15 mouse cellular contexts compared by ENCODE assay signal in genomic region chrX:60895416-60895815, GRCm38 (mm10). TPM values are rescaled to one million over a fixed set of nuclear protein-coding genes. Genes with fewer than 3 reads are reported as not detected.
A peak's percentile ranks its signal among the peaks of the same experiment; 100 is the strongest.
DNase-seq lines count a peak whose midpoint lies in the region; ATAC-seq lines count a peak whose summit lies in the region.
"Had no signal": no experiment of that assay in that cellular context is flagged by ENCODE, and none has a peak within 500 bp of the region (broad histone marks: within the 10 kb centered on the region; RNA-seq: fewer than 3 reads in every experiment).

No protein-coding gene starts in this region.

- peak overlapping the region; percentile 67 for H3K4me2 ChIP-seq in midbrain, embryonic 13.5 days (replicated peaks)

- peaks cover 5% of the 10 kb centered on the region; the same call in 1 of the 2 replicates for H3K9me3 ChIP-seq in hindbrain, embryonic 10.5 days
- no peaks in the 10 kb centered on the region for H3K9me3 ChIP-seq in midbrain, embryonic 13.5 days

- H3K36me3 ChIP-seq in hindbrain, embryonic 10.5 days: peaks cover 5% of the 10 kb centered on the region; the same call in 1 of the 2 replicates
- H3K36me3 ChIP-seq in midbrain, embryonic 13.5 days: no peaks in the 10 kb centered on the region

- WGBS in hindbrain, embryonic 10.5 days: 17% methylated on average over 11 of the region's 11 CpGs
- 19% methylated on average over 10 of the region's 11 CpGs for WGBS in midbrain, embryonic 13.5 days

- peak overlapping the region; percentile 90; the same call in 1 of the 2 replicates for H3K27ac ChIP-seq in hindbrain, embryonic 10.5 days
- no peak overlapping the region for H3K27ac ChIP-seq in midbrain, embryonic 13.5 days

- peaks cover 50% of the 10 kb centered on the region for H3K27me3 ChIP-seq in hindbrain, embryonic 10.5 days (ENCODE audit: insufficient read depth, poor library complexity, severe bottlenecking)
- H3K27me3 ChIP-seq in midbrain, embryonic 13.5 days: peaks cover 13% of the 10 kb centered on the region

- ATAC-seq in midbrain, embryonic 13.5 days: no peak
- ATAC-seq in monocyte, adult 5-6 weeks (replicated peaks; ENCODE audit: insufficient number of reproducible peaks, low FRiP score, low TSS enrichment, poor library complexity, severe bottlenecking): no peak
- ATAC-seq: CD4-positive, CD25-positive, alpha-beta regulatory T cell, adult 4 months; lung, postnatal 0 days had no signal

- DNase-seq in retina, postnatal 1 day: peak; percentile 60
- no peak for DNase-seq in retina, embryonic 14.5 days (ENCODE audit: low spot score)
- DNase-seq in hindbrain, embryonic 10.5 days (ENCODE audit: low spot score): peak; percentile 25
- no peak for DNase-seq in cerebellum, adult 8-10 months
- DNase-seq in urinary bladder, adult 2 months (ENCODE audit: low spot score): no peak
- DNase-seq: gastrocnemius, postnatal 25 days; kidney, postnatal 14 days; liver; thymus, postnatal 25 days had no signal

- peaks cover 28% of the 10 kb centered on the region for H3K4me1 ChIP-seq in hindbrain, embryonic 10.5 days (replicated peaks)
- peaks cover 32% of the 10 kb centered on the region for H3K4me1 ChIP-seq in midbrain, embryonic 13.5 days (replicated peaks)

- H3K9ac ChIP-seq in midbrain, embryonic 13.5 days (replicated peaks): no peak overlapping the region

- H3K4me3 ChIP-seq in hindbrain, embryonic 10.5 days: peak overlapping the region; percentile 66
- peak overlapping the region; percentile 60 for H3K4me3 ChIP-seq in midbrain, embryonic 13.5 days (replicated peaks)

RNA-seq across cellular contexts. Expression of gene Sox3, which starts 2.2 kb away (rescaled TPM):
- polyA plus RNA-seq in hindbrain, embryonic 10.5 days (2016; fragmentation: Nextera tagmentation; extraction: Ambion mirVana): 4.1 and 4.3 TPM in 2 replicates
- polyA plus RNA-seq in midbrain, embryonic 13.5 days (2015; fragmentation: Nextera tagmentation; extraction: Ambion mirVana): 2.4 and 2.6 TPM in 2 replicates
- polyA plus RNA-seq in urinary bladder, adult 2 months (2012; rRNA removed): not detected in 2 replicates
- total RNA-seq in monocyte, adult 5-6 weeks (2017): not detected in 3 replicates
- total RNA-seq: adrenal gland, adult 18-20 months; common myeloid progenitor, adult 5-6 weeks; gastrocnemius, postnatal 25 days had no signal
- polyA plus RNA-seq: CD4-positive, CD25-positive, alpha-beta regulatory T cell, adult 4 months had no signal

Comparison
In these comparisons a context has a peak if more than half of its experiments do, and no peak if none do; other contexts are left out.
1. DNase-seq: peak in retina, postnatal 1 day (single experiment) and hindbrain, embryonic 10.5 days (single experiment); none in retina, embryonic 14.5 days (single experiment), cerebellum, adult 8-10 months (single experiment) and urinary bladder, adult 2 months (single experiment).